Mouse (Mus musculus) granulocyte monocyte progenitor cell, adult 5-6 weeks (primary cell): ENCODE data around the gene Apbb1. TPM values are rescaled to one million over a fixed set of nuclear protein-coding genes. Genes with fewer than 3 reads are reported as not detected.
A peak's percentile ranks its signal among the peaks of the same experiment; 100 is the strongest.

ENCODE experiments used
- ATAC-seq: replicated peaks from 2 replicates; pipeline ENCODE4 v1.8.0; 2016; ENCODE audit warnings: mild to moderate bottlenecking, moderate TSS enrichment, inconsistent platforms; ENCODE audit not compliant: poor library complexity, severe bottlenecking
- total RNA-seq, 2 experiments: library from RNA; stranded (forward) in 1 of 2; stranded (reverse) in 1 of 2; fragments of 200-712, 200-1000 nt in 1 of 2; fragments of >200 nt in 1 of 2; fragmentation: Nextera tagmentation in 1 of 2; gene quantifications; 2 replicates each; pipeline ENCODE4 v1.2.3; 2014 to 2017

The Apbb1 gene
- total RNA-seq, 2 experiments from 2014 or later, result 0.05 TPM; not detected in 1

GRCm38 (mm10) chr7:105574537-105574936, 6.9 kb downstream of the Apbb1 start:
- ATAC-seq, result no peak

- ATAC-seq, result no peak
Observed at GRCm38 (mm10) chr7:105572949-105573348, 8.5 kb downstream of the Apbb1 start.

- no peak for ATAC-seq
Observed at GRCm38 (mm10) chr7:105570756-105571155, 10.7 kb downstream of the Apbb1 start.

GRCm38 (mm10) chr7:105569512-105570496, 11.6 kb downstream of the Apbb1 start:
- no peak for ATAC-seq

GRCm38 (mm10) chr7:105568988-105569471, 12.4 kb downstream of the Apbb1 start:
- no peak for ATAC-seq

GRCm38 (mm10) chr7:105568583-105568982, 12.9 kb downstream of the Apbb1 start:
- no peak for ATAC-seq

- ATAC-seq, result no peak
Observed at GRCm38 (mm10) chr7:105565071-105565836, 16.2 kb downstream of the Apbb1 start.

GRCm38 (mm10) chr7:105563367-105563766, 18.1 kb downstream of the Apbb1 start:
- no peak for ATAC-seq

- ATAC-seq, result peak; percentile 58
Observed at GRCm38 (mm10) chr7:105562317-105562716, 19.1 kb downstream of the Apbb1 start.

- ATAC-seq, result no peak
Observed at GRCm38 (mm10) chr7:105559016-105559415, 22.4 kb downstream of the Apbb1 start.

- no peak for ATAC-seq
Observed at GRCm38 (mm10) chr7:105557671-105558070, 23.8 kb downstream of the Apbb1 start.

GRCm38 (mm10) chr7:105556406-105556805, 25.0 kb downstream of the Apbb1 start:
- ATAC-seq, result no peak

- ATAC-seq, result no peak
Observed at GRCm38 (mm10) chr7:105555571-105555970, 25.9 kb downstream of the Apbb1 start.

- peak; percentile 95 for ATAC-seq
Observed at GRCm38 (mm10) chr7:105554212-105554942, 27.1 kb downstream of the Apbb1 start, which contains the start of gene Smpd1. Gene Smpd1 (plus strand): TSS chr7:105554360.

GRCm38 (mm10) chr7:105553456-105554211, 27.8 kb downstream of the Apbb1 start:
- no peak for ATAC-seq

GRCm38 (mm10) chr7:105549035-105549434, 32.4 kb downstream of the Apbb1 start:
- no peak for ATAC-seq

- ATAC-seq, result no peak
Observed at GRCm38 (mm10) chr7:105547970-105548369, 33.5 kb downstream of the Apbb1 start.

GRCm38 (mm10) chr7:105545986-105546385, 35.5 kb downstream of the Apbb1 start:
- no peak for ATAC-seq

GRCm38 (mm10) chr7:105534162-105534561, 47.3 kb downstream of the Apbb1 start:
- no peak for ATAC-seq
